Mouse (Mus musculus) gastrocnemius, postnatal 25 days (tissue): ENCODE measurements at regions not wholly inside any gene's neighbourhood (a gene's known extent, or its start where the extent isn't known, plus 50 kb on each side); places are given as distances from the start of the nearest gene placed in this dataset.

ENCODE experiments used
- DNase-seq: peaks from one replicate; pipeline ENCODE4 v3.0.0; 2022

GRCm38 (mm10) chr12:26778796-26779195 is 309.8 kb downstream of the Cmpk2 start:
- no peak for DNase-seq

- DNase-seq, result no peak
Observed at GRCm38 (mm10) chr12:26776986-26777385, 308.0 kb downstream of the Cmpk2 start.

- no peak for DNase-seq
Observed at GRCm38 (mm10) chr12:26774016-26774415, 305.0 kb downstream of the Cmpk2 start.

GRCm38 (mm10) chr12:26770753-26771583 is 302.0 kb downstream of the Cmpk2 start:
- no peak for DNase-seq

GRCm38 (mm10) chr12:26767551-26767950 is 298.5 kb downstream of the Cmpk2 start:
- no peak for DNase-seq

GRCm38 (mm10) chr12:26758657-26759325 is 289.8 kb downstream of the Cmpk2 start:
- no peak for DNase-seq

- no peak for DNase-seq
Observed at GRCm38 (mm10) chr12:26756284-26756683, 287.3 kb downstream of the Cmpk2 start.

- no peak for DNase-seq
Observed at GRCm38 (mm10) chr12:26754611-26755010, 285.6 kb downstream of the Cmpk2 start.

DNA sequence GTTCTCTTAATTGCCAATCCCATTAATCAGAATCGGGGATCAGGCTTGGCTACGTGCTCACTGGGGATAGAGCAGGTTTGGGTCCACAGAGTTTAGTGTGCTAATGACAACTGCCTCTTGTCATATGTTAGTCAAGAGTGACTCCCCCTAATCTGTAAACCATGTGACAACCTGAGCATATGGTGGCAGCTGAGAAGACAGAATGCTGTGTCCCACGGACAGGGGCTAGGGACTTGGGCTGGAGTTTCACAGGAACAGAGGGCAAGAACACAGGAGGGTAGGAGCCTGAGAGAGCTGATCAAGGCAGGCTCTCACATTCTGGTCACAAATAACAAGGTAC is 265.5 kb downstream of the Cmpk2 start:
- DNase-seq, result no peak

DNA sequence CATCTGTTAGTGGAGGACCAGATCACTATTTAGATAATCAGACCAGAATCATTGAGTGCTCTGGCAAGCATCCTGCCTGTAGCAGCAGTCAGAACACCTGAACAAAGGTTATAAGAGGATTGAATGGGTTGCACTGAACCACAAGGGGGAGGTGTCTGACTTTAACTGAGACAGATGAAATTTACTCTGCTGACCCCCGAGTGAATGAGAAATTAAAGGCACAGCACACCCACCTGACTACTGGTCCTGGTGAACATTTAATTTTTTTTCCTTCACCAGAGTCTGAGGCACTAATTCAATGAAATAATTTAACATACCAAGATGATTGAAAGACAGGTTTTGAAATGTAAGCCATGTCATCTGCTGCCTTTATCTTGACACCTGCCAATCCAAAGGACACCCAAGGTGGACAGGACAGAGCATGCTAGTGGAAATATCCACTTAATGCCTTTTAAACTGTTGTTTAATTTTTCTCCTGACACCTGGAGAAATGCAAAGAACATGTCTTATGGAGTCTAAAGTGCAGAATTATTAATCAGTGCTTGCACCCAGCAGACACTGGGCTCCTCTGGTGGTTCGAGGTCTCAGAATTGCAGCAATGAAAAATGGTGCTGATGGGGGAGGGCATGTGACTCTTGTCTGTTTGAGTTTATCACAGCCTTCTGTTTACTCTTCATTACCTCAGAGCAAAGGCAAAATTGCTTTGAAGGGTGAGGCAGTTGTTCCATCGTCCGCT is 265.0 kb downstream of the Cmpk2 start:
- no peak for DNase-seq

- DNase-seq, result no peak
Observed at GRCm38 (mm10) chr12:26723399-26723798, 254.4 kb downstream of the Cmpk2 start.

- DNase-seq, result no peak
Observed at GRCm38 (mm10) chr12:26698838-26699237, 229.8 kb downstream of the Cmpk2 start.

- no peak for DNase-seq
Observed at GRCm38 (mm10) chr12:26688048-26688447, 219.0 kb downstream of the Cmpk2 start.

DNA sequence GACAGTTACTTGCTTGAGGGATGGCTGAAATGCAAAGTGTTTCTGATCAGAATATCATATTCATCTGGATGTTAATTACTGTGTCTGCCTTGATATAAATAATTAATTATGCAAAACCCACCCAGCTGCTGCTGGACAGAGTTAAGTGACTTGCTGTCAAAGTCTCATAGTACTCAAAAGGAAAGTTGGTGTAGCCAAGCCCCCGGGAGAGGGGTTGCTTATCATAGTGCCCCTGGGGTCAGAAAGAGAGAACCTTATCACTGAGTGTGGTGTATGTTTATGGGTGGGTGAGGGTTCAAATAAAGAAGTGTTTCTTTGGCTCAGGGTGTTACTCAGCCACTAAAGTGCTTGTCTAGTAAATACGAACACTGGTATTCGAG is 211.6 kb downstream of the Cmpk2 start:
- no peak for DNase-seq

- DNase-seq, result no peak
Observed at GRCm38 (mm10) chr12:26679887-26680567, 211.0 kb downstream of the Cmpk2 start.

DNA sequence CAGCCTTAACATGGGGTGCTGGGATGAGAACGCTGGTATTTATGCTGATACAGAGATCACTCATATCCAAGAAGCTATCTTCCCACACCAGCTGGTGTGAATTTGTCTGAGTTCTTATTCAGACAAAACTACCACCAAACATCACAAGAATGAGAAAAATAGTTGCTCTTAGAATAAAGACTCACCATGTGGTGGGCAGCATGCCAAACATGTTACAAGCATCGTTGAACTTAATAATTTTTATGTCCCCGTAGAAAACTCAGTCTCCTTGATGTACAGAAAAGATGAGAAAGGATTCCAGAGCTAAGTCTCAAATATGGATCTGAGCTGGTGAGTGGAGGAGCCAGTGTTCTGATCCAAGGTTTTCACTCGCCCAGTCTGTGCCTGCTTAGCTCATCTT is 196.5 kb downstream of the Cmpk2 start:
- no peak for DNase-seq

DNA sequence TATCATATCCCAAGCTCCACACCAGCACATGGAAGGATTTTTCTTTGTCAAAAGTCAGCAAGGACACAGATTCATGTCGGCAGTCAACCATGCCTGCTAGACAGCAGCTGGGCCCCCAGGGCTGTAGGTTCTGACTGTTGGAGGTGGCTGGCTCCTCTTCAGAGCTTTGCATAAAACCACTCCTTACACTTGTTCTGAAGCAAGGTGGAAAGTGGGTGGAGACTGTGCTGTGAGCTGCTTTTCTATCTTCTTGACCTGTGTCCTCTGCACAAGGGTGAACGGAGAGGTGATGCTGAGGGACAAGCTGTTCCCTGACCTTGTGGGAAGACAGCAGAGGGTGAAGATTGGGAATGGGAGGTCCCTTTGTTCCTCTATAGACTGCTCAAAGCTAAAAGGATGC is 185.2 kb downstream of the Cmpk2 start:
- DNase-seq, result no peak

DNA sequence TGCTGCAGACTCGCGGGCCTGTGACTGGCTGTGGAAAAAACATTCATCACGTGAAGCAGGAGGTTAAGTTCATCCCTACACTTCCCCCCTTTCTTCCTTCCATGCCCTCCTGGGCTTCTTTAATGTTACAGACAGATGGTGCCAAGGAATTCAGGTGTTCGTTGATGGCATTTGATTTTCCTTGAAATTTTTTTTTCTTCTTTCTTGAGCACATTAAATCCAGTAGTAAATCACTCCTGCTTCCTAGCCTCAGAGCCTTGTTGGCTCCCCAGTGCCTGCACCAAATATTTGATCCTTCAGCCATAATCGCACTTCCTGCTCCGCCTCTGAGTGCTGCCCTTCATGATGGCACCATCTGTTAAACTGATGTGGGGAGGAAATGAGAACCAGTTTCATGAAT is 184.8 kb downstream of the Cmpk2 start:
- DNase-seq, result no peak

DNA sequence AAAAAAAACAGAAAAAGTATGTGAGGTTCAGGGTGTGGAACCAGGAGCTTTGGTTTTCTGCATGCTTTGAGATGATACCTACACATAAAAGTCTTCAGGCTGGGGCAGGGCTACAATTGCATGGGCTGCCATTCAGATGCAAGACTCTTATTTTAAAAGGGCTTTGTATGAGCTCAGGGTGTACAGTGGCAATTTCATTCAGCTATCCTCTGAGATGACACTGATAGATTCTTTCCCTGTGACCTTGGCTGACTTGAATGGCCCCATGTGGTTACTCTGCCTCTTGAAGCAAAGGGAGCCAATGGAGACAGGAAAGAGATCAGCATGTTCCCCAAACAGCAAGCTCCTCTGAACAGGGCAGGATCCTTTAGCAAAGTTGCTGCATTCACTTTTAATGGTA is 177.1 kb downstream of the Cmpk2 start:
- peak; percentile 8 for DNase-seq

DNA sequence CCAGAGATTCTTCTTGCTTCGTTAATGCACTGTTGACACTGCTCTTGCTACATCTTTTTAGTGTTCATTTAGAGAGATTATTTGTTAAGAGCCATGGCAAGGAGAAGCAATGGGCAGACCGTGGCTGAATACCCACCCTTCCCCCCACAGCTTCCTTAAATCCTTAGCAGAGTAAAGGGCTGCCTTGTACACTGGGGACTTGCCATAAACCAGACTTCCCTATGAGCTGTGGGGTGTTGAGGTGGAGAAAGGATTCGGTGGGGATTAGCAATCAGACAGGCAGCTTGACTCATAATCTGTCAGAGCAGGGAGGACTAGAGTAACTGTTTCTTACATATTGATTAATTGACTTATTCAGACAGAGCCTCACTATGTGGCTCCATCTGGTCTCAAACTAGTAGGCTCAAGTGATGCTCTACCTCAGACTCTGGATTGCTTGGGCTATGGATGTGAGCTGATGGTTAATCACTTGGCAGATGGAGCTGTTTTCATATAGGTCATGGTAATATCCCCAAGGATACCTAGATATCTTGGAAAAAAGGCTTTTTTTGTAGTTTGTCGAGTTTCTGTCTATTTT is 166.7 kb downstream of the Cmpk2 start:
- DNase-seq, result no peak

DNA sequence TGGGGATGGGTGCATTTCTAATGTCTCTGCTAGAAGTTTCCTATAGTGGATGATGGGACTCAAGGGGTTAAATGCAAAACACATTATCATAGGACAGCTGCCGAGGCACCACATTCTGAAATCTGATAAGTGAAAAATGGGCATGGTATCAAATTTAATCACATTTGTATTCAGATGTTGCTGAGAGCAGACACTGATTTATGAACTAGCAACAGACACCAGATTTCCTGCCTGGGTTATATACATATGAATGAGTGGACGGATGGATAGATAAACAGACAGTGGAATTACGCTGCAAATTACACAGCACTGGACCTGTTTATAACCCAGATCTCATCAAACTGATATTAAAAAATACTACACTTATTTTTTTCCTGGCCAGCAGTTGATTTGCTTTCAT is 166.2 kb downstream of the Cmpk2 start:
- DNase-seq, result no peak

GRCm38 (mm10) chr12:26631795-26632122 is 162.8 kb downstream of the Cmpk2 start:
- no peak for DNase-seq
